ENCODE assay signal across 7 mouse cellular contexts in genomic region chr4:125029891-125030614, GRCm38 (mm10). TPM values are rescaled to one million over a fixed set of nuclear protein-coding genes. Genes with fewer than 3 reads are reported as not detected.
DNase-seq lines count a peak whose midpoint lies in the region; ATAC-seq lines count a peak whose summit lies in the region.

No protein-coding gene starts in this region.

- H3K9me3 ChIP-seq in intestine, embryonic 15.5 days = no peaks in the 10 kb centered on the region
- no peaks in the 10 kb centered on the region for H3K9me3 ChIP-seq in midbrain, embryonic 10.5 days (replicated peaks)

- peaks cover 7% of the 10 kb centered on the region for H3K4me1 ChIP-seq in intestine, embryonic 15.5 days (replicated peaks)
- H3K4me1 ChIP-seq in midbrain, embryonic 10.5 days = peaks cover 23% of the 10 kb centered on the region

- WGBS in intestine, embryonic 15.5 days = under 1% methylated on average over 50 of the region's 50 CpGs
- whole genome bisulfite sequencing in midbrain, embryonic 10.5 days = under 1% methylated on average over 50 of the region's 50 CpGs

- peak overlapping the region; percentile 85 for H3K9ac ChIP-seq in intestine, embryonic 15.5 days

- 0 out of 2 replicates have a peak, but pooled peaks cover 3% of the 10 kb centered on the region for H3K27me3 ChIP-seq in intestine, embryonic 15.5 days (replicated peaks)
- H3K27me3 ChIP-seq in midbrain, embryonic 10.5 days (ENCODE audit: low read depth, poor library complexity, severe bottlenecking) = no peaks in the 10 kb centered on the region

- peak overlapping the region; percentile 77 for H3K4me2 ChIP-seq in intestine, embryonic 15.5 days (replicated peaks)

- intact Hi-C loops in gastrocnemius, postnatal 36 days (cut with DNase I) = no loop called here
- intact Hi-C loops in left cerebral cortex, postnatal 25 days (cut with DNase I) = no loop called here

- H3K4me3 ChIP-seq in intestine, embryonic 15.5 days (replicated peaks) = peak overlapping the region; percentile 91
- H3K4me3 ChIP-seq in midbrain, embryonic 10.5 days = peak overlapping the region; percentile 94

- H3K27ac ChIP-seq in intestine, embryonic 15.5 days = peak overlapping the region; percentile 29; the same call in 1 of the 2 replicates
- peak overlapping the region; percentile 84 for H3K27ac ChIP-seq in midbrain, embryonic 10.5 days (replicated peaks)

- DNase-seq in adrenal gland, adult 18-20 months (ENCODE audit: low spot score in 2 of 2) = peak; percentile 92 to 93
- DNase-seq in embryo, embryonic 11 days = peak; percentile 100
- peak; percentile 89 to 90 for DNase-seq in gastrocnemius, postnatal 36 days
- DNase-seq in left cerebral cortex, postnatal 25 days (ENCODE audit: low spot score in 2 of 2) = peak; percentile 93 to 95
- peak; percentile 98 for DNase-seq in midbrain, embryonic 10.5 days (ENCODE audit: low spot score)
- peak; percentile 89 for DNase-seq in right cerebral cortex, postnatal 4 days

- peaks cover 6% of the 10 kb centered on the region; the same call in 1 of the 2 replicates for H3K36me3 ChIP-seq in intestine, embryonic 15.5 days
- peaks cover 34% of the 10 kb centered on the region for H3K36me3 ChIP-seq in midbrain, embryonic 10.5 days

- peak; percentile 100 for ATAC-seq in intestine, embryonic 15.5 days

RNA-seq across cellular contexts. Expression of gene Gnl2, which starts 13.7 kb away (rescaled TPM):
- 10 to 100 TPM; 57.3 to 61.3 TPM for total RNA-seq in adrenal gland, adult 18-20 months (2021)
- total RNA-seq in gastrocnemius, postnatal 36 days (2021) = 10 to 100 TPM; 21.3 to 31.4 TPM
- 69.3 and 73.1 TPM in 2 replicates for polyA plus RNA-seq in intestine, embryonic 15.5 days (2015; fragmentation: Nextera tagmentation; extraction: Ambion mirVana)
- total RNA-seq in left cerebral cortex, postnatal 25 days (2021) = 10 to 100 TPM; 55.4 to 62.6 TPM
- polyA plus RNA-seq in midbrain, embryonic 10.5 days (2016; fragmentation: Nextera tagmentation; extraction: Ambion mirVana) = 92.1 TPM in 2 replicates

RNA-seq across cellular contexts. Expression of gene Dnali1, which starts 35.5 kb away (rescaled TPM):
- not detected for total RNA-seq in adrenal gland, adult 18-20 months (2021)
- total RNA-seq in gastrocnemius, postnatal 36 days (2021) = not detected
- not detected in 2 replicates for polyA plus RNA-seq in intestine, embryonic 15.5 days (2015; fragmentation: Nextera tagmentation; extraction: Ambion mirVana)
- under 1 TPM; 0.28 to 0.50 TPM for total RNA-seq in left cerebral cortex, postnatal 25 days (2021)
- polyA plus RNA-seq in midbrain, embryonic 10.5 days (2016; fragmentation: Nextera tagmentation; extraction: Ambion mirVana) = 0.32 and 0.56 TPM in 2 replicates

RNA-seq across cellular contexts. Expression of gene Snip1, which starts 36.4 kb away (rescaled TPM):
- total RNA-seq in adrenal gland, adult 18-20 months (2021) = 10 to 100 TPM; 16.9 to 20.7 TPM
- 1 to 10 TPM; 3.5 to 4.1 TPM for total RNA-seq in gastrocnemius, postnatal 36 days (2021)
- 24.6 and 28.2 TPM in 2 replicates for polyA plus RNA-seq in intestine, embryonic 15.5 days (2015; fragmentation: Nextera tagmentation; extraction: Ambion mirVana)
- 10 to 100 TPM; 13.8 to 14.1 TPM for total RNA-seq in left cerebral cortex, postnatal 25 days (2021)
- polyA plus RNA-seq in midbrain, embryonic 10.5 days (2016; fragmentation: Nextera tagmentation; extraction: Ambion mirVana) = 31.4 and 32.3 TPM in 2 replicates

RNA-seq across cellular contexts. Expression of gene Rspo1, which starts 43.8 kb away (rescaled TPM):
- total RNA-seq in adrenal gland, adult 18-20 months (2021) = 1 to 10 TPM; 4.6 to 7.8 TPM
- under 1 TPM in 1 of 2 experiments, not detected in 1; 0.49 TPM for total RNA-seq in gastrocnemius, postnatal 36 days (2021)
- 8.2 and 8.9 TPM in 2 replicates for polyA plus RNA-seq in intestine, embryonic 15.5 days (2015; fragmentation: Nextera tagmentation; extraction: Ambion mirVana)
- 10 to 100 TPM; 12.7 to 13.2 TPM for total RNA-seq in left cerebral cortex, postnatal 25 days (2021)
- polyA plus RNA-seq in midbrain, embryonic 10.5 days (2016; fragmentation: Nextera tagmentation; extraction: Ambion mirVana) = 11.0 and 16.4 TPM in 2 replicates

RNA-seq across cellular contexts. Expression of gene Meaf6, which starts 54.9 kb away (rescaled TPM):
- total RNA-seq in adrenal gland, adult 18-20 months (2021) = 10 to 100 TPM; 24.0 to 29.2 TPM
- 10 to 100 TPM in 1 of 2 experiments, 1 to 10 TPM in 1; 7.6 to 10.5 TPM for total RNA-seq in gastrocnemius, postnatal 36 days (2021)
- 47.1 and 50.8 TPM in 2 replicates for polyA plus RNA-seq in intestine, embryonic 15.5 days (2015; fragmentation: Nextera tagmentation; extraction: Ambion mirVana)
- 100 to 1,000 TPM; 121 to 124 TPM for total RNA-seq in left cerebral cortex, postnatal 25 days (2021)
- polyA plus RNA-seq in midbrain, embryonic 10.5 days (2016; fragmentation: Nextera tagmentation; extraction: Ambion mirVana) = 86.3 and 88.2 TPM in 2 replicates

Comparison
In these comparisons a context has a peak if more than half of its experiments do, and no peak if none do; other contexts are left out.
1. Peak in every context shown above with its lines: DNase-seq, ATAC-seq, H3K4me3 ChIP-seq and H3K27ac ChIP-seq.